Mouse (Mus musculus) E14TG2a.4 (cell line): Measurements from ENCODE around the gene Slc25a42.

ENCODE experiments used
- CTCF ChIP-seq: conservative IDR thresholded peaks from 2 replicates; pipeline ENCODE4 v1.5.1; 2014; ENCODE audit warnings: low read length
- POU5F1 ChIP-seq: IDR thresholded peaks from 2 replicates; pipeline ENCODE4 v1.6.1; 2014; ENCODE audit warnings: low read length, borderline replicate concordance

DNA sequence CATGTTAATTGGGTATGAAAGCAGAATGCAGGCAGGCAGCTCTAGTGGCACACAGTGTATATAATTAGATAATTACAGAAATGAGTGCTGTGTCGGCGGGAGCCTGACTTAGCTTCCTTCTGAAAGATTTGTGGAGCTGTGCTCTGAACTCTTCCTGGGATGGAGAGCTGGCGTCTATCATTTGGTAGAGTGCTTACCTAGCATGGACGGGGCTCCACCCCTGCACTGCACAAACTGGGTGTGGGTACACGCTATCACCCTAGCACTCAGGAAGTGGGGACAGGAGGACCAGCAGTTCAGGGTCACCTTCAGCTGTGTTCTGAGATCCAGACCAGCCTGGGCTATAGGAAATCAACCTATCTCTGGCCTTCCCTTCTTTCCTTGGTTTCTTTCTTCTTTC, 38.8 kb downstream of the Slc25a42 start:
- no peak for TF ChIP-seq CTCF
- no peak for TF ChIP-seq POU5F1
